Mouse (Mus musculus): ENCODE data around the gene Arhgef3. TPM values are rescaled to one million over a fixed set of nuclear protein-coding genes. Genes with fewer than 3 reads are reported as not detected.

Gene Arhgef3
- polyA plus RNA-seq, 1 experiment from 2014 or later: 5.4 TPM

DNA sequence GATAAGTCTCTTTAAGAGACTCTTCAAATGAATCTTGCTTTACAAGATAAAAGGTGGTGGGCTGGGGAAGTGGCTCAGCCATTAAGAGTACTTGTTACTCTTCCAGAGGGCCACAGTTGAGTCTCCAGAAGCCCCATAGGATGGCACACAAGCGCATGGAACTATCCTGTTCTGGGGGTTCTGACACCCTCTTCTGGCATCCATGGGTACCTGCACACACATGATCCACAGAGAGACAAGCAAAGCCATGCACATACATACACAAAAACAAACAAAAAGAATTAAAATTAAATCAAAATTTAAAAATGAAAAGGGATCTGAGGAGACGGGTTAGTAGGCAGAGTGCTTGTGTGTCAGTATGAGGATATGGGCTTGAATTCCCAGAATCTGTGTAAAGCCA lies 278.0 kb downstream of the Arhgef3 start:
- Histone ChIP-seq H3K4me3 (ENCODE audit: low read depth, low read length) (no peak overlapping the region), H3K27me3 (ENCODE audit: control insufficient read depth, insufficient read depth, low read length) (no peaks in the 10 kb centered on the region), H3K27ac (replicated peaks; ENCODE audit: low read depth, low read length) (no peak overlapping the region), H3K9me3 (replicated peaks; ENCODE audit: control insufficient read depth, low read length) (no peaks in the 10 kb centered on the region), H3K4me2 (ENCODE audit: low read depth, low read length) (no peak overlapping the region), H3K36me3 (replicated peaks; ENCODE audit: control insufficient read depth, insufficient read depth, low read depth, low read length) (no peaks in the 10 kb centered on the region), H3K9ac (replicated peaks; ENCODE audit: low read length) (no peak overlapping the region), H3K4me1 (ENCODE audit: control insufficient read depth, insufficient read depth, low read length) (no peaks in the 10 kb centered on the region)
- ATAC-seq (replicated peaks; ENCODE audit: insufficient number of reproducible peaks, low FRiP score, low TSS enrichment, low read depth): no peak
- DNase-seq (ENCODE audit: low spot score): no peak
- WGBS: 94% methylated on average over 2 of the region's 2 CpGs

- no peaks in the 10 kb centered on the region for H3K27me3 ChIP-seq (ENCODE audit: control insufficient read depth, insufficient read depth, low read length)
- ATAC-seq (replicated peaks; ENCODE audit: insufficient number of reproducible peaks, low FRiP score, low TSS enrichment, low read depth): no peak
- no peaks in the 10 kb centered on the region for H3K4me1 ChIP-seq (ENCODE audit: control insufficient read depth, insufficient read depth, low read length)
- no peak overlapping the region for H3K4me2 ChIP-seq (ENCODE audit: low read depth, low read length)
- WGBS: 56% methylated on average over 10 of the region's 10 CpGs
- H3K4me3 ChIP-seq (ENCODE audit: low read depth, low read length): no peak overlapping the region
- H3K9me3 ChIP-seq (replicated peaks; ENCODE audit: control insufficient read depth, low read length): no peaks in the 10 kb centered on the region
- H3K36me3 ChIP-seq (replicated peaks; ENCODE audit: control insufficient read depth, insufficient read depth, low read depth, low read length): no peaks in the 10 kb centered on the region
- no peak overlapping the region for H3K9ac ChIP-seq (replicated peaks; ENCODE audit: low read length)
- no peak for DNase-seq (ENCODE audit: low spot score)
- no peak overlapping the region for H3K27ac ChIP-seq (replicated peaks; ENCODE audit: low read depth, low read length)
Observed at GRCm38 (mm10) chr14:27393806-27394205, 279.1 kb downstream of the Arhgef3 start.

GRCm38 (mm10) chr14:27396424-27396823 lies 281.7 kb downstream of the Arhgef3 start:
- Histone ChIP-seq H3K27me3 (ENCODE audit: control insufficient read depth, insufficient read depth, low read length) (no peaks in the 10 kb centered on the region), H3K4me3 (ENCODE audit: low read depth, low read length) (no peak overlapping the region), H3K9ac (replicated peaks; ENCODE audit: low read length) (no peak overlapping the region), H3K27ac (replicated peaks; ENCODE audit: low read depth, low read length) (no peak overlapping the region), H3K4me2 (ENCODE audit: low read depth, low read length) (no peak overlapping the region), H3K36me3 (replicated peaks; ENCODE audit: control insufficient read depth, insufficient read depth, low read depth, low read length) (no peaks in the 10 kb centered on the region), H3K4me1 (ENCODE audit: control insufficient read depth, insufficient read depth, low read length) (no peaks in the 10 kb centered on the region), H3K9me3 (replicated peaks; ENCODE audit: control insufficient read depth, low read length) (no peaks in the 10 kb centered on the region)
- WGBS: 80% methylated on average over 7 of the region's 7 CpGs
- ATAC-seq (replicated peaks; ENCODE audit: insufficient number of reproducible peaks, low FRiP score, low TSS enrichment, low read depth) (no peak), DNase-seq (ENCODE audit: low spot score) (no peak)

GRCm38 (mm10) chr14:27397526-27397925 lies 282.8 kb downstream of the Arhgef3 start:
- H3K4me1 ChIP-seq (ENCODE audit: control insufficient read depth, insufficient read depth, low read length): no peaks in the 10 kb centered on the region
- no peaks in the 10 kb centered on the region for H3K36me3 ChIP-seq (replicated peaks; ENCODE audit: control insufficient read depth, insufficient read depth, low read depth, low read length)
- no peak overlapping the region for H3K9ac ChIP-seq (replicated peaks; ENCODE audit: low read length)
- no peak overlapping the region for H3K4me2 ChIP-seq (ENCODE audit: low read depth, low read length)
- ATAC-seq (replicated peaks; ENCODE audit: insufficient number of reproducible peaks, low FRiP score, low TSS enrichment, low read depth): no peak
- DNase-seq (ENCODE audit: low spot score): no peak
- H3K9me3 ChIP-seq (replicated peaks; ENCODE audit: control insufficient read depth, low read length): no peaks in the 10 kb centered on the region
- H3K27ac ChIP-seq (replicated peaks; ENCODE audit: low read depth, low read length): no peak overlapping the region
- no peak overlapping the region for H3K4me3 ChIP-seq (ENCODE audit: low read depth, low read length)
- WGBS: 94% methylated on average over 6 of the region's 6 CpGs
- H3K27me3 ChIP-seq (ENCODE audit: control insufficient read depth, insufficient read depth, low read length): no peaks in the 10 kb centered on the region

DNA sequence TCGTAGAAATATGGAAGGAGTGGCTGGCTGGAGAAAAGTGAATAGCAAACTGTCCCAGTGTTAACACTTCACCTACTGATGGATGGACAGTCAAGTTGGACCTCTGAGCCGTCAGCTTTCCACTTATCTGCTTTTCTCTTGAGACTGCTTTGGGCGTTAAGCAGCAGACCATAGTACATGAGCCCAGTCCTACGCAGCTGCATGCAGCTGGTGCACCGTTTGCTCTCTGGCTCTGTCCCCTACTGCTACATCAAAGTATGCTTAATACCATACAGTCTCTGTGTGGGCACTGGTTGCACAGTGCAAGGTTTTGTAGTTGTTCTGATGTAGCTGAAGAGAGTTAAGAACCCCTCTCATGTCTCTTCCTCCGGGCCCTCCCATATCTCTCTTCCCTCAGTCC lies 285.8 kb downstream of the Arhgef3 start:
- Histone ChIP-seq H3K4me3 (ENCODE audit: low read depth, low read length) (no peak overlapping the region), H3K36me3 (replicated peaks; ENCODE audit: control insufficient read depth, insufficient read depth, low read depth, low read length) (no peaks in the 10 kb centered on the region), H3K9me3 (replicated peaks; ENCODE audit: control insufficient read depth, low read length) (no peaks in the 10 kb centered on the region), H3K9ac (replicated peaks; ENCODE audit: low read length) (no peak overlapping the region), H3K4me1 (ENCODE audit: control insufficient read depth, insufficient read depth, low read length) (no peaks in the 10 kb centered on the region), H3K4me2 (ENCODE audit: low read depth, low read length) (no peak overlapping the region), H3K27me3 (ENCODE audit: control insufficient read depth, insufficient read depth, low read length) (no peaks in the 10 kb centered on the region), H3K27ac (replicated peaks; ENCODE audit: low read depth, low read length) (no peak overlapping the region)
- 85% methylated on average over 6 of the region's 6 CpGs for WGBS
- DNase-seq (ENCODE audit: low spot score) (no peak), ATAC-seq (replicated peaks; ENCODE audit: insufficient number of reproducible peaks, low FRiP score, low TSS enrichment, low read depth) (no peak)

- WGBS: 87% methylated on average over 12 of the region's 12 CpGs
- ATAC-seq (replicated peaks; ENCODE audit: insufficient number of reproducible peaks, low FRiP score, low TSS enrichment, low read depth): no peak
Observed at GRCm38 (mm10) chr14:27401717-27402278, 287.1 kb downstream of the Arhgef3 start.

DNA sequence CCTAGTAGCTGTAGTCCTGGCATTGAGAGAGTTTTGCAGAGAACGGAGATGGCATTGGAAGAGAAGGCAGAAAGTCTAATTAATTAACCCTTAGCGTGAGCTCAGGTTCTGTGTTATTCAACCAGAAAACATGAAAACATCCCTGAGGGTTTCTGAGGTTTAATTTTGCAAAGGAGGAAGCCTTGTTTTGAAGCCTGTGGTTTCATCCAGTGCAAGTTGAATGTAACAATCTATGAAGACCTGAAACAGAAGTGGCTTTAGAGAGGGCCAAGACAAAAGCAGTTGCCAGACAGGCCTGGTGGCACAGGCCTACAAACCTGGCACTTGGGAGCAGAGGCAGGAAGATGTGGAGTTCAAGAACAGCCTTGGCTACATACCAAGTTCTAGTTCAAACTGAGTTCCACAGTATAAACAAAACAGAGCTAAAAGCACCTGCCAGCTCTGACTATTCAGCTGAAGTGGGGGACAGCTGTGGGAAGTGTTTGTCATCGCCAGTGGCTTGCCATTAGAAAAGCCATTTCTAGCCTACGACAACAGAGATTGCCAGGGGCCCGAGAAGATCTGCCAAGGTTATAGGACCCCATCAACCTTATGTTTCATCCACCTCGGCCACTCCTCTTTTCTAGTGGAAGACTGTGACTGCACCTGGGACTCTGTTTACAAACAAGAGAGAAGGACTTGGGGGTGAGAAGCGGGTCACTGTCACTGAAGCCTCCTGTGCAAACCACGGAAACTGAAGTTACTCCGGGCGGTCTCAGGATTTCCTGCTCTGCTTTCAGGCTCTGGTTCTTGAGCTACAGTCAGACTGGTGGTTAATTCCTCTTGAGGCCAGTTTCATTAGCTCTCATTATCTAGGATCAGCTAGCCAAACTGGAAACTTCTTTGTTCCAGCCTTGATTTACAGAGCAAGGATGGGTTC lies 287.9 kb downstream of the Arhgef3 start:
- no peaks in the 10 kb centered on the region for H3K36me3 ChIP-seq (replicated peaks; ENCODE audit: control insufficient read depth, insufficient read depth, low read depth, low read length)

More at GRCm38 (mm10) chr14:27401717-27402278, 287.1 kb downstream of the Arhgef3 start:
- Histone ChIP-seq H3K27me3 (ENCODE audit: control insufficient read depth, insufficient read depth, low read length) (no peaks in the 10 kb centered on the region), H3K4me3 (ENCODE audit: low read depth, low read length) (no peak overlapping the region), H3K9me3 (replicated peaks; ENCODE audit: control insufficient read depth, low read length) (no peaks in the 10 kb centered on the region), H3K36me3 (replicated peaks; ENCODE audit: control insufficient read depth, insufficient read depth, low read depth, low read length) (no peaks in the 10 kb centered on the region), H3K9ac (replicated peaks; ENCODE audit: low read length) (no peak overlapping the region), H3K27ac (replicated peaks; ENCODE audit: low read depth, low read length) (no peak overlapping the region), H3K4me1 (ENCODE audit: control insufficient read depth, insufficient read depth, low read length) (no peaks in the 10 kb centered on the region), H3K4me2 (ENCODE audit: low read depth, low read length) (no peak overlapping the region)
- no peak for DNase-seq (ENCODE audit: low spot score)

GRCm38 (mm10) chr14:27405452-27405851 lies 290.8 kb downstream of the Arhgef3 start:
- H3K4me2 ChIP-seq (ENCODE audit: low read depth, low read length): no peak overlapping the region
- no peak overlapping the region for H3K27ac ChIP-seq (replicated peaks; ENCODE audit: low read depth, low read length)
- H3K4me1 ChIP-seq (ENCODE audit: control insufficient read depth, insufficient read depth, low read length): no peaks in the 10 kb centered on the region
- DNase-seq (ENCODE audit: low spot score) (no peak), ATAC-seq (replicated peaks; ENCODE audit: insufficient number of reproducible peaks, low FRiP score, low TSS enrichment, low read depth) (no peak)
- no peak overlapping the region for H3K4me3 ChIP-seq (ENCODE audit: low read depth, low read length)
- H3K36me3 ChIP-seq (replicated peaks; ENCODE audit: control insufficient read depth, insufficient read depth, low read depth, low read length): no peaks in the 10 kb centered on the region
- no peaks in the 10 kb centered on the region for H3K27me3 ChIP-seq (ENCODE audit: control insufficient read depth, insufficient read depth, low read length)
- 93% methylated on average over 4 of the region's 4 CpGs for whole genome bisulfite sequencing
- H3K9ac ChIP-seq (replicated peaks; ENCODE audit: low read length): no peak overlapping the region
- no peaks in the 10 kb centered on the region for H3K9me3 ChIP-seq (replicated peaks; ENCODE audit: control insufficient read depth, low read length)

More for the DNA sequence above, 287.9 kb downstream of the Arhgef3 start:
- Histone ChIP-seq H3K9me3 (replicated peaks; ENCODE audit: control insufficient read depth, low read length) (no peaks in the 10 kb centered on the region), H3K27ac (replicated peaks; ENCODE audit: low read depth, low read length) (no peak overlapping the region), H3K4me1 (ENCODE audit: control insufficient read depth, insufficient read depth, low read length) (no peaks in the 10 kb centered on the region), H3K4me3 (ENCODE audit: low read depth, low read length) (no peak overlapping the region), H3K27me3 (ENCODE audit: control insufficient read depth, insufficient read depth, low read length) (no peaks in the 10 kb centered on the region), H3K4me2 (ENCODE audit: low read depth, low read length) (no peak overlapping the region), H3K9ac (replicated peaks; ENCODE audit: low read length) (no peak overlapping the region)
- no peak for ATAC-seq (replicated peaks; ENCODE audit: insufficient number of reproducible peaks, low FRiP score, low TSS enrichment, low read depth)
- WGBS: 73% methylated on average over 10 of the region's 10 CpGs
- DNase-seq (ENCODE audit: low spot score): no peak
